Mouse (Mus musculus) forelimb bud, embryonic 11.5 days (tissue): Measurements from ENCODE around the gene C1qbp.

Source experiments
- DNase-seq: peaks from one replicate; pipeline ENCODE4 v3.0.0-alpha.2; 2012; ENCODE audit warnings: low read depth, low spot score

C1qbp gene

DNA sequence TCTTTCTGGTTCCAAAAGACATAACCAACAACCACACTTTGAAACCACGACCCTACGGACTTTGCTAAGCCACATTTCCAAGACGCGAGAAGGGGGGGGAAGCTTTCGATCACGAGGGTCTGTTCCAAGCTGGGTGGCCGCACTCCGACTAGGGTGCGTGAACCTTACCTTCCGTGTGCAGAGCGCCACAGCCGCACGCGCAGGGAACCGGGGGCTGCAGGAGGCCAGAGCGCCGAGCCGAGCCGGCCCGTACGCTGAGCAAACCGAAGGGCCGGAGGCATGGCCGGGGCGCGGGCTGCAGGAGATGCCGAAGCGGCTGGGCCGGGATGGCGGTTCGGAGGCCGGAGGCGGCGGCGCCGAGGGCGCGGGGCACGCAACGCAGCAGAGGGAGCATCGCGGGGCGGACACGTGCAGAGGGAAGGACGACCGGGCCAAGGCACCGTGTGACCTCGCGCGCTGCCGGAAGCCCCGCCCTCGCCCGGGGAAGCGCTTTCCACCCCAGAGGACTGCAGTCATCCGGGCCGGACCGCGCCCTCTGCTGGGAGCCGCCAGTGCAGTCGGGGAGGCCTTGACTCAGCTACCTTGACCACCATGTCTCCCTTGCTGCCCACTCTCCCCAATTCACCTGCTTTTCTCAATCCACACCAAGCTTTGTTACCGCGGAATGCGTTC is at the start of gene C1qbp:
C1qbp (minus strand) TSS at position 470 of the 672 bp plus-strand sequence.
- DNase-seq, result peak; percentile 87

DNA sequence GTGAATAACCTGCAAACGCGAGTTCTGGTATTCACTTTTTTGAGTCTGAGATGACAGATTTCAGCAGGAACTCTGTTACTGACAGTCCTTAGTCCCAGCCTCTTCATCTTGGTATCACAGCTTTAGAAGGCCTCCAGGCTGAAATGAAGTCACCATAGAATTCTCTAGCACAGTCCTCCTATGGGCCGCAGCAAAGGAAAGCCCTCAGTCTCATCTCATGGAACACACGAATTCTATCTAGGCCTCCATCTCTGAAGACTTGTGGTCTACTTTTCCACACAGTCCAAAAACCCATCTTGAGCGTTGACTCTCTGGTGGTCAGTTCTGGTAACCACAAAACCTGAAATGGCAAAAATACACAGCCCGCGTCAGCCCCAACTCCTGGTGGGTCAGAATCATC is 49.2 kb upstream of the C1qbp start:
- DNase-seq, result no peak

DNA sequence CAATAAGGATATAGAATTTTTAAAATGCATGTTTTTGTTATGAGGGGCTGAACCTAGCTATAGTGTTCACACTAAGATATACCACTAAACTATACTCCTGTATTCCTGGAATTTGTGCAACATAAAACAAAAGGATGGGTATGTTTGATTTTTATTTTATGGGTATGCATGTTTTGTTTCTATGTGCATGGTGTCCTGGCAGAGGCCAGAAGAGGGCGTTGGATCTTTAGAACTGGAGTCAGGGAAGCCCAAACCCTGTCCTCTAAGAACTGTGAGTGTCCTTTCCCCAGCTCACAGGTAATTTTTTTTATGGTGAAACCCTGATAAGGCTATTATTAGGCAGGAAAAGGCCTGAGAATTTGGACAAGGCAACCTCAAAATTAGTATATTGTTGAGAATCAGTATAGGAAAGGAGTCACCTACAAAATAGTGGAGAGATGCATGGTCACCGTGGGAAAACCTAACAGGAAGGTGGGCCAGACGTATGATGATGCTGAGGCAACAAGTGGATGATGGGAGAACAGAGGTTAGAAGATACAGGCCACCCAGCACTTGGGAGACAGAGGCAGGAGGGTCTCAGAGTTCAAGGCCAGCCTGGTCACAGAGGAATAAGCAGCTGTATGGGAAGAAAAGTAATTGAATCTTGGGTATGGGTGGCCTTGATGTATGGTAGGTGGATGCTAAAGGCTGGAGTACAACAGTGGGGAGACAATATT is 46.7 kb upstream of the C1qbp start:
- no peak for DNase-seq

DNA sequence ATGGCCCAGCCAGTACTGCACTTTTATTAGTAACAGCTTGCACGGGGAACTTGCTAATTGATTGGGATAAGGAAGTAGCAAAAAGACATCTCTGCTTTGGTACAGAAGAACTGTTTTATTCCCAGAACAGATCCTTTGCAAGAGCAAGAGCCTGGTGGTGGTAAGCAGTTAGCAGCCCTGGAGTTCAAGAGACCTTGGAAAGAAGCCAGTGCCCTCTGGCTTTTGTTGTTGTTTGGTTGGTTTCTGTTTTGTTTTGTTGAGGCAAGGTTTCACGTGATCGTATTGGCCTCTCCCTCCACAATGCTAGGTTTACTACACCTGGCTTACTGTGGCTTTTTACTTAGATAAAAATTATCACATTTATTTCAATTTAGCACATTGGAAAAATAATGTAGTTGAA is 45.5 kb upstream of the C1qbp start:
- no peak for DNase-seq

DNA sequence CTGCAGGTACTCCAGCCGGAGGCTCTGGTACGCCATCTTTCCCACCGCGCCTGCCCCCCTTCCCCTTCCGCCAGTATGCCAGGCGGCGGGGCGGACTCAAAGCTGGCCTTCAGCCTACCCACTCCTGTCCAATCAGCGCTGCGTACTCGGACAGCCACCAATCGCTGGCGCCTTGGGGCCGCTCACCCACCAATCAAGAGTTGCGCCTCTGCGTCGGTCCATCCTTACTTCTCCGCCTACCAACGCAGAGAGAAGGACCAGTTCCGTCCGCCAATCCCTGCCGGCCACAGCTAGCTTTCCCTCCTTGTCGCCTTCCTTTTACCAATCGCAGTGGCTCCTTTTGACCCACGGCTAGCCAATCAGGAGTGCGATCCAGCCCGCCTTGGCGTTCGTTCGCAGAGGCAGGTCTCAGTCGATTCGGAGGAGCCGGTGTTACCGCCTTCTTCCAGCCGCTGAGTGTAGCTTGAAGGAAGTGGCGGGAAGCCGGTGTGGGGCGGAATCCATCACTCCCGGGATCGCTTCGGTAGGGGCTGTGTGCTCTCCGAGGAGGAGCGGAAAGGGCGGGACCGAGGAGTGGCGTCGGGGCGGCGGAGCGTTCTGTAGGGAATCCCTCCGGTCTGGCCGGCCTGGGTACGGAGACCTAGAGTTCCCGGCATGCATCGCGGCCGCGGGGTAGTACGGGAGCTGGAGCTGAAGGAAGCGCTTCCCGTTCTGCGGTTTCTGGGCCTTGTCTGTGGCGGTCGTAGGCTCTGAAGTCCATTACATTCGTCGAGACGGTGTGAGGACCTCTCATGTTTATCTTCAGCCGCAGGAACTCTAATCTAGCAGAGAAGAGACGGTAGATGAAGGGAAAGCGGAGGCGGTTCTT is 36.6 kb upstream of the C1qbp start, which contains the start of the genes Mis12 and Derl2:
Mis12 (plus strand) TSS at position 411 of the 868 bp plus-strand sequence.
Derl2 (minus strand) TSS at position 641 of the 868 bp plus-strand sequence.
- DNase-seq, result peak; percentile 99

DNA sequence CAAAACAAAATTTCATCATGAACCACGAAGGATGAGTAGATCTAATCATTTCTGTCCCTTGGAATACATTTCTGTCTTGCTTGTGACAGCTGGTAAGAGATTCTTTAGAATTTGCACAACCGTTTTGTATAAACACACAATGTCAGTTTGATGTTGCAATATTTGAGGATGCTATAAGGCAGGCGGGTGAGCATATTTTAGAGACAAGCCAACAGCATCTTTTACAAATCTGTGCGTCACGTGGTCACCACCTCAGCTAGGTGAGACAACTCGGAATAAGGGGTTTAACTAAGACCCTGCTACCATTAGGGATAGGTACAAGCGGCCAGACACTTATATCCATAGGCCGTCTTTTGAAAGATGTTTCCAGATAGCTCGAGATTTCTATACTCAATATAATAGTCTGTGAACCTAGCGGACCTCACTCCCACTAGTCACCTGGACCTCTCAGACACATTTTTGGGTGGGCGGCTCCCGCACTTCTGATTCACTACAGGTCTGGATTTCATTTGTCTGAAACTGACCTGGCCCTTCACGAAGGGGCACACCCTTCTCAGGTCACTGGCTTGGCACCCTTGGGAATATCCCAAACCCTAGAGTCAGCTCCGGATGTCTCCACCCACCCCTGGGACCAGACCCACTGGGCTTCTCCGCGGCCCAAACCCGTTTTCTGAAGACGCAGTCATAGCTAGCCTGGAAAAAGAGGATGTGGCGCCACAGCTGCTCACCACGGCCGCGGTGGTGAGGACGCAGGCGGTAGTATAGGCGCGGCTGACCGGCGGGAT is 35.8 kb upstream of the C1qbp start:
- peak; percentile 10 for DNase-seq

DNA sequence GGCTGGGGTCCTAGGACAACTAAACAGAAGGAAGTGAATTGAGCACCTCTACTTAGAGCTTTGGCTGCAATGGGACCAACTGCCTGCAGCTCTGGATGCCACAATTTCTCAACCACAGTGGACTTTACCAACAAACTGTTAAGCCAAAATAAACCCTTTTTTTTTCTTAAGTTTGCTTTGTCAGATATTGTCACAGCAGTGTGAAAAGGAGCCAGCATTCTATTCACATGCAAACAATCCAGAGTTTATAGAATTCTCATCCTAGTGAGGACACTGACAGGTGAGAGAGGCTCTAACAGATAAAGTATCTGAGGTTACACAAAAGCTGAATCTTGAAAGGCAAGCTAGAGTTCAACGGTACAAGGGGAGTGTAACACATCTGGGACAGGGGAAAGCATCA is 34.2 kb upstream of the C1qbp start:
- DNase-seq, result no peak

DNA sequence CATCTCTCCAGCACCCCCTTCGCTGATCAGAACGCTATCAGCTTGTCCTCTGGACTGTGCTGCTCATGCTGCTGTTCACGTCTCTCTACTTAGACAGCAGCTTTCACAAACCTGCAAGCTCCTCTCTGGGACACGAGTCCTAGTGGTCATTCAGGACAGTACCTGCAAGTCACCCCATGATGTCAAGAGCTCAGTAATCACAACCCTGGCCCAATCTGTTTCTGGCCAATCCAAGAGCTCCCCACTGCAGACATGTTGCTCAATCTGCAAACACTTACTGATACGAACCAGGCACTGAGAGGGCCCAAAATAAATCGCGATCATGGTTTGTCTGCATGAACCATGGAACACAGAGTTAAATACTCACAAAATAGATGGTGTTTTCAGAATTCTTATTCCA is 29.9 kb upstream of the C1qbp start:
- no peak for DNase-seq

DNA sequence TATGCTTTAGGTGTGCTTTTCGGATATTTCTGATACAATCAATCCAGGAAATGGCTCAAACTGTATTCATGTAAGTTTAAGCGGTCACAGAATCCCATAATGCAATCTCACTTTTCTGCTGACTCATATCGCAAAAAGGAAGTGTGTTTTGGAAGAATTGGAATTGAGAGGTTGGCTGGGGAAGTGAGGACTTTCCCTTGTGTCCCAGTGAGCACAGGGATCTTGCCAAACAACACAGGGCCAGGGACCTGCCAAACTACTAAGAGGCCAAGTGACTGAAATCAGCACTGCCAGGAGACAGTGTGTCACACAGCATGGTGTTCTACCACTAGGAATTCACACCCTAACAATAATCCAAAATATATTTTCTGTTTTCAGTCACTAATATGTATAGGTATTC is 25.5 kb upstream of the C1qbp start:
- DNase-seq, result no peak

DNA sequence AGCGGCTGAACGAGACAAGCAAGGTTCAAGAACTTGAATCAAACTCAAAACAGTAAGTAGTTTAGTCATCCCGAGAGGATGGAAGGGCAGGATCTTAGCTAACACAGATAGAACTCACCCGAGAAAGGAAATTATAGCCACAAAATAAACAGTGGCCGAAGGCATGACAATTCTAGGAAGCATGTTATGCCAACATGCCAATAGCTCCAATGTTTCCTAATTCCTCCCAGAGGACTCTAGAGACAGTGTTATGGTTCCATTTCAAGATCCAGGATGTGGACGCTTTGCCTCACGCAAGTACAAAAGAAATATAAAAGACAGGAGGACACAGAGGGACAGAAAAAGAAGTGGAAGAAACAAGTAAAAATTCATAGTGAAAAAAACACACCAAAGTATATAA is 25.0 kb upstream of the C1qbp start:
- DNase-seq, result no peak

DNA sequence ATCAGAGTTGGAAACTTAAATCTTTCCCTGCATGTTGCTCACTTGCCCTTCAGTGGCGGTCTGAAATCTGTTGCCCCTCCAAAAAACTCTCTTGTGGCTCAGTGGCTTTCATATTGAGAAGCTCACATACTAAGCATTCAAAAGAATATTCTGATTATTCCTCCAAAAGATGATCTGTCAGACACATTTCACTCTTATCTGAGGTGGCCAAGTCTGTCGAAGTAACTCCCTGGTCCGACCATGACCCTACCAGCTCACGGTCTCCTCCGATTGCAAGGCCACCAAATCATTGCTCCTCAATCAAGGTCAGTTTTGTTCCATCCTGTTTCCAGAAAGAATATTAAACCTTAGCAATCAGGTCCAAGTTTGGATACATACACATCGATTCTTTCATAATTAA is 24.2 kb upstream of the C1qbp start:
- DNase-seq, result no peak

DNA sequence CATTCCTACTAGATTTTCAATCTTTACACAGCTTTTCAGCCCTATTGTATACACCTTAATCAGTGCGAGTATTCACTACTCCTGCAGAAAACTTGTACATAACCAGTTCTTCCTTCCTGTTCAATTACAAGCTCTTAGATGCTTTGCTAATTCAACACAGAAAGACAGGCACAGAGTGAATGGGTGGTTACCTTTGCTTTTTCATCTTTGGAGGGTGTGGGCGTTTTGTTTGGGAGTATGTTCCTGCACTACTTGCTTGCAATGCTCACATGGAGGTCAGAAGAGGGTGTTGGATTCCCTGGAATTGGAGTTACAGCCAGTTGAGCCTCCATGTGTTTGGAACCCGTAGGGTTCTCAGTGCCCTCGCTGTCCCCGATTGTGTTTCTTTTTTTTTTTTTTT is 22.2 kb upstream of the C1qbp start:
- DNase-seq, result no peak

DNA sequence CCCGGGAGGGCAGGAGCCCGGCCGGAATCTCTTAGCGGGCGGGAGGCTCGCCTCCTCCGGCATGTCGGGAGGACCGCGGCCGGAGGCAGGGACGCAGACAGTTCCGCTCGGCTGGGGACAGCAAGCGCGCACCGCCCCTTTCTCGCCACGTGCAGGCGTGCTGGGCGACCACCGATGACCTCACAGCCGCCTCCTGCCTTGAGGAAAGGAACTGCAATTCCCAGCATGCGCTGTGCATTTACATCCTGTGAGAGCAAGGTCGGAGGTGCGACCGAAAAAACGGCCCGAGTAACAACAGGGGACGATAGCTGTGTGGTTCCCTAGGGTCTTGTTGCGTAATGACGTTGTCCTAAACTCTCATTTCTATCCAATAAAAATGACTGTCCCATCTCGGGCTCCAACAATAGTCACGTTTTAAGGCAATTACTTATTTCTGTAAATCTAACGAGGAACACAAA is 21.5 kb upstream of the C1qbp start, which contains the start of gene Dhx33:
Dhx33 (minus strand) TSS at position 122 of the 458 bp plus-strand sequence.
- peak; percentile 98 for DNase-seq

DNA sequence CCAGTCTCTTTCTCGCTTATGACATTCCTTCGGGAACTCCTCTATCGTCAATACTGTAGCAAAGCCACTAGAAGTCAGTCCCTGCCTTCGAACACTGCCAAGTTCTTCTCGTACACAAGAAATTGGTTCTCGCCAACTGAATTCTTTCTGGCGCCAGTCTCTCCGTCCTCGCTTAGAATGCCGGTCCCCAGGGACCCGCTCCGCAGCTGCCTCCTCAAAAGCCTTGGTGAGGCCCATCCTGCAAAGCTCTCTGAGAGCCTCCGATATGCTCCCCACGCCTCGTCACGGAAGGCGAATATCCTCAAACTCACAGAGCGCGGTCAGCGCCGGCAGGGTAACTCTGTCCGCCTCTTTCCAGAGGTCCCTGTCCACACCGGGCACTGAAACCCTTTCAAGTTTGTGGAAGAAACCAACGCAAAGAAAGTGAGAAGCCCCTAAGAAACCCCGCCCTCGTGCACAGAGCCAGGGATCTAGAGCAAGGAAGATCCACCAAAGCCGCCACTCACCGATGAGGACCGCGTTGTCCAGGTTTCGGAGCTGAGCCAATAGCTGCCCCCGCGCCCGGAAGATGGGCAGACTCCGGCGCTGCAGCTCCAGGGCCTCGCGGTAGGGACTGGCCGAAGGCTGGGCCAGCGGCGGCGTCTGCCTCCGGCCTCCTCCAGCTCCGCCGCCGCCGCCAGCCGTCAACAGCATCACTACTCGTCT is 20.9 kb upstream of the C1qbp start:
- DNase-seq, result peak; percentile 23

DNA sequence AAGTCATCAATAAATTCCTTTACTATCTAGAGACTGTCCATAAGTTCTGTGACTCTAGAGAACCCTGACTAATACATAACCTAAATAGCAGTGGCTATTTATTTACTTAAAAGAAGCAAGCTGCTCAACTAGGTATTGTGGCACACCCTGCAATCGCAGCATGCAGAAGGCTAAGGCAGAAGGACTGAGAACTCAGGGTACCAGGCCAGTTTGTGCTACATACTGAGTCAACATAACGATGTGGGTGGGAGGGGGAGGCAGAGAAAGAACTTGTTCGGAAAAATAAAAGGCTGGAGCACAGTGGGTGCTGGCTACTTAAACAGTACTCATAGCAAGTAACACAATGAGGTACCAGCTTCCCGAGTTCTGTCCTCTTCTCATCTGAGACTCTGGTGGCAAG is 18.3 kb upstream of the C1qbp start:
- no peak for DNase-seq

DNA sequence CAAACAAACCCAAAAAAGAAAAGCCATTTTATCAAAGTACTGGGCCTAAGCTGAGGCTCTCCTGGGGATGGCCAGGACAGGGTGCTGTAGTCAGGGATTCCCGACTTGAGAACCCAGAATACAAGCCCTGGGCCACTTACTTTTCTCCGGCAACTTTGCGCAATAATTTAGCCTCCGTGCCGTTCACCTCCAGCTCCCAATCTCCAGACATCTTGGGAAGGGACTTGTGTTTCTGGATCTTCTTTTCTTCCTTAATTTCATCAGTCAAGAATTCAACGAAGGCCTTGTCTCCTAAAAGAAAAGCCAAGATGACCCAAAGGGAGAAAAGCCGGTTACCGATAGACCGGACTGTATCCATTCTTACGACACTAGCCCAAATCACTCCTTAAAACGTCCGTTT is 796 bp downstream of the C1qbp start:
- DNase-seq, result no peak

DNA sequence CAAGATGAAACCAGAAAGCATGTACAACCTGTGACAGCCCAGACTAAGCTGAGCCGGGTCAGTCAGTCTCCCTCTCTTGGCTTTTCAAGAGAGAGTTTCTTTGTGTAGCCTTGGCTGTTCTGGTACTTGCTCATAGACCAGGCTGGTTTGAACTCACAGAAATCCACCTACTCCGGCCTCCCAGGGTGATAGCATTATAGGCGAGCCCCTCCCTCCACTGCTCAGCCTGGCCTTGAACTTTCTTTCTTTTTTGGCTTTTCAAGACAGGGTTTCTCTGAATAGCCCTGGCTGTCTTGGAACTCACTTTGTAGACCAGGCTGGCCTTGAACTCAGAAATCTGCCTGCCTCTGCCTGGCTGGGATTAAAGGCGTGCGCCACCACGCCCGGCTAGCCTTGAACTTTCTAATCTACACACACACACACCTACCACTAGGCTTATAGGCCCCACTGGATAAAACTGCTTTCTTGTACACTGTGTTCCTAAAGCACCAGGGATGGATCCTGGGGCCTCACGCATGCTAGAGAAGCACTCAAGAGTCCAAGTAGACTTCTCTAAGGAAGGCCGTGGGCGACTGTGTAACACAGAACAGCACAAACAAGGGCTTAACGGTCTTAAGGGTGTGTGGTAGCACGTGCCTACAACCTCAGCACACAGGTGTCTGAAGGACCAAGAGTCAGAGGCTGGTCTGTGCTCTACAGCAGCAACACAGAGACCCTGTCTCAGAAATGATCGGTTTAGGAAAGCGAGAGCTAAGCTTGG is 1.9 kb downstream of the C1qbp start:
- DNase-seq, result no peak

DNA sequence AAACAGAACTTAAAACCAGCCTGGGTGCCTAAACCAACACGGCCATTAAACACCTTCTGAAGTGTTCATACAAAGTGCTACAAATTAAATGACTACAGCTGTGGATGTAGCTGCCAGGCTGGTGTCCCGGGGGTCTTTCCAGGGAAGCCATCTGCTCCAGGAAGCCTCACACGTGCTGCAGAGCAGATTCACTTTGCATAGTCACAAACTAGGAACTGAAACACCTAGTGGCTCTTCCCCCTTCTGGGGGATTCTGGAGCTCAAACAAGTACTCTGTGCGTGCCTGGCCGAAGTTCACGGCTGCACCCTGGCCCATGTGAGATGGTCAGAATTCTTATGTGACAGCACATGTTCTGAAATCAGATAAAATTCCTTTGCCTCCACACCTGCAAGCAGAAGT is 2.6 kb downstream of the C1qbp start:
- DNase-seq, result no peak

DNA sequence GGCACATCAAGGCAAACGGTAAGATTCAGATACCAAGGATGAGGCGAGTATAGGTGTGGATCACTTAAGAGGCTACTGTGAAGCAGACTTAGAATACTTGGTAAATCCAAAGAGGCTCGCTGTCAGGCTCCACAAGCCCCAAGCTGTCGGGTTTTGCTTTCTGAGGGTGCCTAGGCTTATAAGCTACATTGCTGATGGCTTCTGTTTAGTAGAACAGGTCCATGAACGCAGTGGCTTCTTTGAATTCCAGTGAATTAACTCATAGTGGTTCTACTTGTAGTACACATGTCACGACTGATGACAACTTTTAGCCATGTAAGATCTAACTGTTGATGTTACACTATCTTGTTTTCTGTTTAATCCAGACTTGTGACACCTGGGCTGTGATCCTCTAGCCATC is 5.5 kb downstream of the C1qbp start:
- no peak for DNase-seq

DNA sequence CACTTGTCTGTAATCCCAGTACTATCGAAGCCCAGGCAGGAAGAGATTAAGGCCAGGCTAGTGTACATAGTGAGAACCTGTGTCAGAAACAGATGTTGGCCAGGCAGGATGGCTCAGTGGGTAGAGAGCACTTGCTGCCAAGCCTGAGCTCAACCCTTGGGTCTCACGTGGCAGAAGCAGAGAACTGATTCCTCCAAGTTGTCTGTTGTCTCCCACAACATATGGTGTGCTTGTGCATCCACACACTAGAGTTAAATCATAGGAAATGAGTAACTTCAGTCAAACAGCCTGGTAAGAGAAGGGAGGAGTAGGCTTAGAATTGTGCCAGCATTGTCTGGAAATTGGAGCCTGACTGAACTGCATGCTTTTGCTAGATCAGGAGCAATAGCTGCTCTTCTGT is 7.6 kb downstream of the C1qbp start:
- no peak for DNase-seq
